Mouse (Mus musculus) heart, postnatal 0 days (tissue): ENCODE results near the gene Ypel4. TPM values are rescaled to one million over a fixed set of nuclear protein-coding genes. Genes with fewer than 3 reads are reported as not detected.

Experiments
- ATAC-seq: fragments of 200-750 bp; cut with Nextera tagmentation; 2 replicates; pipeline ENCODE4 v1.8.0; 2017; ENCODE audit warnings: low read depth, moderate number of reproducible peaks, moderate library complexity; ENCODE audit not compliant: insufficient read depth
- DNase-seq: peaks from one replicate; pipeline ENCODE4 v3.0.0-alpha.2; 2016; ENCODE audit warnings: low spot score
- H3K27ac ChIP-seq: fragments of 300-500 bp; sonication (generic); 2 replicates; pipeline ENCODE4 v1.5.1; 2014; ENCODE audit warnings: low read depth, mild to moderate bottlenecking
- H3K27me3 ChIP-seq: fragments of 300-500 bp; sonication (generic); 2 replicates; pipeline ENCODE4 v1.6.1; 2014; ENCODE audit warnings: low read length, mixed read lengths; ENCODE audit not compliant: control insufficient read depth, insufficient read depth
- H3K36me3 ChIP-seq: fragments of 300-500 bp; sonication (generic); replicated peaks from 2 replicates; pipeline ENCODE4 v1.6.1; 2014; ENCODE audit warnings: low read length, mixed read lengths; ENCODE audit not compliant: control insufficient read depth, insufficient read depth
- H3K4me1 ChIP-seq: fragments of 300-500 bp; sonication (generic); 2 replicates; pipeline ENCODE4 v1.6.1; 2014; ENCODE audit warnings: antibody characterized with exemption; ENCODE audit not compliant: control insufficient read depth, insufficient read depth
- H3K4me2 ChIP-seq: fragments of 300-500 bp; sonication (generic); 2 replicates; pipeline ENCODE4 v1.6.1; 2014; ENCODE audit warnings: low read depth, mild to moderate bottlenecking, low read length, moderate library complexity
- H3K4me3 ChIP-seq: fragments of 300-500 bp; sonication (generic); 2 replicates; pipeline ENCODE4 v1.5.1; 2014; ENCODE audit warnings: low read depth, low read length
- H3K9ac ChIP-seq: fragments of 300-500 bp; sonication (generic); replicated peaks from 2 replicates; pipeline ENCODE4 v1.6.1; 2014; ENCODE audit warnings: low read depth, low read length, mixed read lengths
- H3K9me3 ChIP-seq: fragments of 300-500 bp; sonication (generic); replicated peaks from 2 replicates; pipeline ENCODE4 v1.6.1; 2016; ENCODE audit warnings: low read length; ENCODE audit not compliant: control insufficient read depth
- CTCF ChIP-seq: IDR thresholded peaks from 2 replicates; pipeline ENCODE4 v1.5.1; 2016; ENCODE audit warnings: antibody characterized with exemption, control low read depth, low read depth
- EP300 ChIP-seq: IDR thresholded peaks from 2 replicates; pipeline ENCODE4 v1.6.1; 2016; ENCODE audit warnings: antibody characterized with exemption, low read depth
- WGBS: fragments of 180-500 bp; shearing (Covaris S2); extraction: QIAGEN DNeasy Blood & Tissue Kit; methylation state at CpG from one replicate; pipeline ENCODE4 v1.1.7; 2014; 5-methylcytosine and 5-hydroxymethylcytosine counted together
- polyA plus RNA-seq: library from polyadenylated mRNA; unstranded; fragments of >200 nt; fragmentation: Nextera tagmentation; extraction: Ambion mirVana; gene quantifications from 2 replicates; pipeline ENCODE4 v1.2.1, GENCODE M21; 2015
- total RNA-seq: library from RNA; depleted of rRNA; stranded (reverse); fragments of >200 nt; gene quantifications from 2 replicates; pipeline ENCODE4 v1.2.3, GENCODE M21; 2014; ENCODE audit warnings: low replicate concordance

Gene Ypel4
- total and polyA plus RNA-seq, 2 experiments from 2014 or later: 1.1 TPM; not detected in 1

GRCm38 (mm10) chr2:84715562-84716361, 18.1 kb upstream of the Ypel4 start:
- no peaks in the 10 kb centered on the region for H3K9me3 ChIP-seq
- WGBS: under 1% methylated on average over 33 of the region's 33 CpGs
- no peaks in the 10 kb centered on the region for H3K27me3 ChIP-seq
- TF ChIP-seq CTCF: no peak
- TF ChIP-seq EP300: peak; percentile 85; the same call in 1 of the 2 replicates
- H3K9ac ChIP-seq: peak overlapping the region; percentile 87
- H3K4me1 ChIP-seq: peaks cover 16% of the 10 kb centered on the region
- H3K4me2 ChIP-seq: peak overlapping the region; percentile 85
- peak overlapping the region; percentile 97 for H3K27ac ChIP-seq
- H3K4me3 ChIP-seq: peak overlapping the region; percentile 94
- H3K36me3 ChIP-seq: peaks cover 2% of the 10 kb centered on the region
- peak; percentile 98 for DNase-seq
- ATAC-seq: peak; percentile 90

- peak overlapping the region; percentile 94 for H3K4me3 ChIP-seq
- peak overlapping the region; percentile 85 for H3K4me2 ChIP-seq
- peak overlapping the region; percentile 69 for H3K9ac ChIP-seq
- DNase-seq (peak; percentile 22), ATAC-seq (no peak)
- H3K27ac ChIP-seq: peak overlapping the region; percentile 97
- H3K4me1 ChIP-seq: peaks cover 16% of the 10 kb centered on the region
- H3K9me3 ChIP-seq: no peaks in the 10 kb centered on the region
- TF ChIP-seq EP300 (no peak), CTCF (no peak)
- H3K36me3 ChIP-seq: no peaks in the 10 kb centered on the region
- H3K27me3 ChIP-seq: no peaks in the 10 kb centered on the region
- 19% methylated on average over 9 of the region's 9 CpGs for WGBS
Observed at GRCm38 (mm10) chr2:84716423-84717355, 17.2 kb upstream of the Ypel4 start.

GRCm38 (mm10) chr2:84717357-84717756, 16.5 kb upstream of the Ypel4 start:
- H3K27me3 ChIP-seq: no peaks in the 10 kb centered on the region
- H3K4me1 ChIP-seq: peaks cover 16% of the 10 kb centered on the region
- no peak overlapping the region for H3K9ac ChIP-seq
- no peak for DNase-seq
- no peaks in the 10 kb centered on the region for H3K9me3 ChIP-seq
- H3K4me3 ChIP-seq: no peak overlapping the region
- H3K4me2 ChIP-seq: no peak overlapping the region
- no peak for ATAC-seq
- peak overlapping the region; percentile 30; the same call in 1 of the 2 replicates for H3K27ac ChIP-seq
- TF ChIP-seq CTCF (no peak), EP300 (no peak)
- 83% methylated on average over 4 of the region's 4 CpGs for WGBS
- no peaks in the 10 kb centered on the region for H3K36me3 ChIP-seq

- Histone ChIP-seq H3K4me2 (no peak overlapping the region), H3K9me3 (no peaks in the 10 kb centered on the region), H3K36me3 (peaks cover 23% of the 10 kb centered on the region), H3K4me3 (no peak overlapping the region), H3K9ac (no peak overlapping the region), H3K27ac (no peak overlapping the region), H3K4me1 (peaks cover 9% of the 10 kb centered on the region), H3K27me3 (no peaks in the 10 kb centered on the region)
- WGBS: 87% methylated on average over 2 of the region's 2 CpGs
- no peak for TF ChIP-seq CTCF
- no peak for TF ChIP-seq EP300
- DNase-seq: no peak
- ATAC-seq: no peak
Observed at GRCm38 (mm10) chr2:84720718-84721117, 13.1 kb upstream of the Ypel4 start.

- Histone ChIP-seq H3K36me3 (peaks cover 23% of the 10 kb centered on the region), H3K9ac (no peak overlapping the region), H3K9me3 (no peaks in the 10 kb centered on the region), H3K4me3 (no peak overlapping the region), H3K4me2 (no peak overlapping the region), H3K27me3 (no peaks in the 10 kb centered on the region), H3K27ac (no peak overlapping the region), H3K4me1 (peaks cover 14% of the 10 kb centered on the region)
- no peak for TF ChIP-seq EP300
- no peak for TF ChIP-seq CTCF
- WGBS: 68% methylated on average over 3 of the region's 3 CpGs
- DNase-seq (no peak), ATAC-seq (no peak)
Observed at GRCm38 (mm10) chr2:84721182-84721581, 12.7 kb upstream of the Ypel4 start.
